In the genomic region with DNA sequence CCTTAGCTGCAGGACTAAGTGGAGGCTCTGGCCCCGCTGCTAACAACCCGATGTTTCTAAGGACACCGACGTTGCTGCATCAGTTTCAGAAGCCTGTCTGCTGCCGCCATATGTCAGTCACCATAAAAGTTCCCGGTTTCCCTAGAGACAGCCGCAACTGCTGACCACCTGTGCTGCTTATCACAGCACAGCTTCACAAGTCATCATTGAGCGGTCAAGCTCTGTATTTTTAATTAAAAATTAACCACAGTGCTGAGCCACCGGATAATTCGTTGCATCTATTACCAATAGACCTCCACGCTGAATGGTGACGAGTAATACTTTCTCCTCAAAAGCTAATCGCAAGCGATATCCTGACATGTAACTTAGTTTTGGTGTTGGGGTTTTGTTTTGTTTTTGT, we compare ENCODE assay signal across 17 mouse cellular contexts.
"Had no signal": no experiment of that assay in that cellular context is flagged by ENCODE, and none has a peak within 500 bp of the region (broad histone marks: within the 10 kb centered on the region; RNA-seq: fewer than 3 reads in every experiment).

No protein-coding gene starts in this region.

- DNase-seq: liver, postnatal 0 days; lung, adult 2 months; lung, postnatal 14 days; lung, postnatal 36 days; right cerebral cortex, postnatal 14 days; spleen, adult 18-20 months; thymus, adult 18-20 months; thymus, postnatal 14 days; thymus, postnatal 36 days had no signal

- H3K9me3 ChIP-seq: lung, embryonic 15.5 days; midbrain, embryonic 13.5 days; midbrain, embryonic 15.5 days; neural tube, embryonic 12.5 days had no signal

- ATAC-seq: liver, postnatal 0 days; lung, postnatal 0 days; midbrain, embryonic 13.5 days; midbrain, embryonic 15.5 days had no signal

- H3K9ac ChIP-seq: liver, postnatal 0 days; lung, embryonic 15.5 days; midbrain, embryonic 13.5 days; midbrain, embryonic 15.5 days; neural tube, embryonic 12.5 days had no signal

- H3K4me3 ChIP-seq: lung, embryonic 15.5 days; megakaryocyte, embryonic 14.5 days; midbrain, embryonic 13.5 days; midbrain, embryonic 15.5 days; neural tube, embryonic 12.5 days had no signal

- H3K4me1 ChIP-seq: lung, embryonic 15.5 days; megakaryocyte, embryonic 14.5 days; midbrain, embryonic 13.5 days; midbrain, embryonic 15.5 days; neural tube, embryonic 12.5 days had no signal

- H3K27ac ChIP-seq: lung, embryonic 15.5 days; macrophage; midbrain, embryonic 13.5 days; midbrain, embryonic 15.5 days; neural tube, embryonic 12.5 days had no signal

- H3K36me3 ChIP-seq: lung, embryonic 15.5 days; midbrain, embryonic 13.5 days; midbrain, embryonic 15.5 days; neural tube, embryonic 12.5 days had no signal

- H3K27me3 ChIP-seq: lung, embryonic 15.5 days; midbrain, embryonic 13.5 days; midbrain, embryonic 15.5 days; neural tube, embryonic 12.5 days had no signal

- H3K4me2 ChIP-seq: lung, embryonic 15.5 days; midbrain, embryonic 11.5 days; midbrain, embryonic 13.5 days; midbrain, embryonic 15.5 days; neural tube, embryonic 12.5 days had no signal
